Comparison of ENCODE assay signal across 9 mouse cellular contexts in the genomic region with DNA sequence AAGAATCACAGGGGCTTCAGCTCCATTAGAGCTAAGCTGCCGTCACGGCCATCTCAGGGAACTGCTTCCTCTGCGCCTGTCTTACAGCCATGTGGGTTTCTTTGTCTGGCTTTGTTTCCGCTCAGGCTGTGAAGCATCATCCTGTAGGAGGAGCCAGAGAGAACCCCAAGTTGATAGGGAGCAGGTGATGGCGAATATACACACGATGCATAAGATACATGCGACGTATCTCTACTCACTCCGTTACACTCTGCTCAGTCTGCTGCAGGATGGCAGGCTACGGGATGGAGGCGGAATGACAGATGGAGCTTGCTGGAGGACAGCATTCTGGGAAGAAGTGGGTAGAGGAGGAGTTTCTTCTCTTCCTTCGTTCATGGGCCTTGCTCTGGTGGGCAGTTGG. TPM values are rescaled to one million over a fixed set of nuclear protein-coding genes. Genes with fewer than 3 reads are reported as not detected.
DNase-seq lines count a peak whose midpoint lies in the region; ATAC-seq and TF ChIP-seq lines count a peak whose summit lies in the region.
"Had no signal": no experiment of that assay in that cellular context is flagged by ENCODE, and none has a peak within 500 bp of the region (broad histone marks: within the 10 kb centered on the region; RNA-seq: fewer than 3 reads in every experiment).

No protein-coding gene starts in this region.

- H3K27ac ChIP-seq in cerebellum, adult 2 months (ENCODE audit: insufficient read depth, low read length): no peak overlapping the region
- no peak overlapping the region for H3K27ac ChIP-seq in neural tube, embryonic 12.5 days
- H3K27ac ChIP-seq: kidney, embryonic 15.5 days had no signal

- H3K4me2 ChIP-seq in neural tube, embryonic 12.5 days (replicated peaks): no peak overlapping the region
- H3K4me2 ChIP-seq: kidney, embryonic 15.5 days had no signal

- H3K9ac ChIP-seq in neural tube, embryonic 12.5 days: no peak overlapping the region
- H3K9ac ChIP-seq: kidney, embryonic 15.5 days had no signal

- H3K9me3 ChIP-seq in neural tube, embryonic 12.5 days: 0 out of 2 replicates have a peak, but pooled peaks cover under 1% of the 10 kb centered on the region
- H3K9me3 ChIP-seq: kidney, embryonic 15.5 days had no signal

- no peak overlapping the region for H3K4me3 ChIP-seq in cerebellum, adult 2 months (replicated peaks; ENCODE audit: insufficient read depth, low read depth, low read length)
- no peak overlapping the region for H3K4me3 ChIP-seq in neural tube, embryonic 12.5 days
- H3K4me3 ChIP-seq: kidney, embryonic 15.5 days had no signal

- 0 out of 2 replicates have a peak, but pooled peaks have one; percentile 13 for ATAC-seq in neural tube, embryonic 12.5 days (ENCODE audit: low FRiP score, low read depth)
- peak; percentile 44; the same call in 1 of the 2 replicates for ATAC-seq in megakaryocyte-erythroid progenitor cell, adult 5-6 weeks (replicated peaks; ENCODE audit: low FRiP score, low TSS enrichment, poor library complexity, severe bottlenecking)

- DNase-seq in cerebellum, adult 2 months: peak in 1 of 2 experiments; percentile 17
- DNase-seq in cerebellum, adult 11-12 months: no peak
- DNase-seq in neural tube, embryonic 10.5 days (ENCODE audit: extremely low spot score, low spot score): no peak
- DNase-seq in thymus, postnatal 4 days: peak; percentile 42
- no peak for DNase-seq in embryo, embryonic 10 days (ENCODE audit: low spot score)
- DNase-seq in kidney, adult 18-20 months: no peak

- 51% methylated on average over 12 of the region's 12 CpGs for WGBS in cerebellum, adult 2 months
- WGBS in neural tube, embryonic 12.5 days: 84% methylated on average over 12 of the region's 12 CpGs

- no peaks in the 10 kb centered on the region for H3K36me3 ChIP-seq in neural tube, embryonic 12.5 days
- H3K36me3 ChIP-seq: kidney, embryonic 15.5 days had no signal

- no peaks in the 10 kb centered on the region for H3K4me1 ChIP-seq in cerebellum, adult 2 months (ENCODE audit: control insufficient read depth, insufficient read depth, low read length)
- H3K4me1 ChIP-seq in neural tube, embryonic 12.5 days: 0 out of 2 replicates have a peak, but pooled peaks cover 7% of the 10 kb centered on the region

- peak; percentile 8; the same call in 1 of the 2 replicates for TF ChIP-seq CTCF in cerebellum, adult 2 months (IDR thresholded peaks at IDR 0.05; ENCODE audit: borderline replicate concordance, insufficient read depth, low read depth, low read length)

- no peak for TF ChIP-seq POLR2A in cerebellum, adult 2 months (IDR thresholded peaks at IDR 0.05; ENCODE audit: borderline replicate concordance, insufficient read depth, low read length)

- H3K27me3 ChIP-seq in cerebellum, adult 2 months (ENCODE audit: control insufficient read depth, insufficient read depth, low read length): no peaks in the 10 kb centered on the region
- no peaks in the 10 kb centered on the region for H3K27me3 ChIP-seq in neural tube, embryonic 12.5 days (replicated peaks)
- H3K27me3 ChIP-seq: kidney, embryonic 15.5 days had no signal

RNA-seq across cellular contexts. Expression of gene Zfp706, which starts 37.9 kb away (rescaled TPM):
- 120 and 125 TPM in 2 replicates for polyA plus RNA-seq in cerebellum, adult 2 months (2012; rRNA removed)
- polyA plus RNA-seq in neural tube, embryonic 12.5 days (2016; fragmentation: Nextera tagmentation; extraction: Ambion mirVana): 418 and 432 TPM in 2 replicates
- 69.0 and 85.3 TPM in 2 replicates for total RNA-seq in megakaryocyte-erythroid progenitor cell, adult 5-6 weeks (2014; fragmentation: Nextera tagmentation)
- 38.9 and 93.2 TPM in 2 replicates for total RNA-seq in megakaryocyte-erythroid progenitor cell, adult 5-6 weeks (2017)
